Mouse (Mus musculus) frontal cortex, postnatal 25 days (tissue): ENCODE results near the gene Rnf144a.
"Not testable (repeated sequence)": the region's sequence is repeated elsewhere in the genome, so short reads cannot be mapped to it uniquely, and the experiment has no call there.

Source experiments
- DNase-seq, 2 experiments: peaks; one replicate each; pipeline ENCODE4 v3.0.0; 2022; ENCODE audit warnings: low spot score in 2 of 2

The Rnf144a gene

DNA sequence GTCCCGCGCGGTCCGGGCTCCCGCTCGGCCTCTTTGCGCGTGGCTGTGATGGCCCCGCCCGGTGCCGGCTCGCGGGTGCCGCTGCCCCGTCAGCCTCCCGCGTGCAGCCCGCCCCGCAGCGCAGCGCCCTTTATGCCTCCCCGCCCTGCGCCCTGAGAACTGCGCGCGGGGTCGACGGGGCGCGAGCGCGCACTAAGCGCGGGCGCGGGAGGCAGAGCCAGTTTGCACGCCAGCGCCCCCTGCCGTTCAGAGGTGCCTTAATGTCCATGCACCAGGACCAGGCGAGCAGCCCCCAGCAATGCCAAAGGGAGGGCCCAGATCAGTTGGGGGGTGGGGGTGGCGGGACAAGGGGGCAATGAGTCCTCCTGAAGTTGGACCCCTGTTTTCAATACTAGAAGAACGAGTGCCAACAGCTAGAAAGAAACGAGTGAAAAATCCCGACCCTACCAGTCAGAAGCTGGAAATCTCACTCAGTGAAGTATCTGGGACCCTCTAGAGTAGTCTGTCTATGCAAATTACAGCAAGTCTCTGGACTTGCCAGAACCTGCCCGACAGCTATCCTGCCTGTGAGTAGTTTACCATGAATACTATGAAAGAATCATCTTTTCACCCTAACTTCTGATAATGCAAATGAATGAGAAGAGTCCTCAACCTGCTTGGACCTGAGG, at the start of gene Rnf144a:
Gene Rnf144a, minus strand, starts transcription at position 151 of the 668 bp plus-strand sequence.
- peak; percentile 91 to 94 for DNase-seq

DNA sequence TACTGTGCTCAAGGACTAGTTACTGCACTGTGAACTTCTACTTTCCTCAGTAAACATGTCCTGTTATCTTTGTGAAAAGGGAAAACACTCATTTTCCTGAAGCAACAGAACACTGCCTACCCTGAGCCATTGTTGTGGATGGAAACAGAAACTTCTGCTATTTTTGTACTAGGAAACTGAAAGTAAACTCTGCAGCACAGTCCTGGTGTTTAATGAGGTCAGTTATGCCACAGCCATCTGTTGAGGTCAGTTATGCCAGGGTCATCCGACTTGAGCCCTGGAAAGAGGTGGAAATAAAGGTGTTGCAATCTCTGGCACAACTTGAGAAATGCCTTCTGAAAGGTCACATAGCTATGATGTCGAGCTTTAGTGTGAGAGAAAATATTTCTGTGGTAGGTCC, 45.0 kb upstream of the Rnf144a start:
- DNase-seq = no peak

DNA sequence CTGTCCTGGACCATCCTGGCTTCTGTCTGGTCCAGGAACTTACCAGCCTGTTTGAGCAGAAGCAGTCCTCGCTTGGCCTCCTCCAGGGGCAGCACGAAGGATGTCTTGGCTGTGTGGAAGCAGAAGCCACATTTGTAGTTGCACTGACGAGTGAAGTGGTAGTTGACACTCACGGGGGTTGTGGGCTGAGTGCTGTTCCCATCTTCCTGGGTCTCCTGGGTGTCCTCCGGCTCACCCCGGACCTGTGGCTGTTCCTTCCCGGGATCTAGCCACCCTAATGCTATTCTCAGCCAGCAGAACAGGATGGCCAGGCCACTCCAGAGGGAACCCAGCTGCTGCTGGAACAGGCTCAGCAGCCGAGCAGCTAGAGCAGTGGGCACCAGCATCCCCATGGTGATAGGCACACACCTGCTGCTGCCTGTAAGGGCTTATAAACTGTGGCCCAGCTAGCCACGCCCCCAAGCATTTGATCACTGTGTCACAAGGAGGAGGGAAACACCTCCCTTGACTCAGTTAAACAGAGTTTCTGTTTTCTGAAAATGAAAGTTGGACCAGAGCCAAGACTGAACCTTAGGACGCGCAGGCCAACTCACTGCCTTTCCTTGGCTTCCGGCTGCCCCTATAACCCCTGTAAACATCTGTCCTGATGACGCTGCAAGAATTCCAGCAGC, 41.1 kb upstream of the Rnf144a start, which contains the start of gene Rsad2:
Gene Rsad2, minus strand, starts transcription at position 425 of the 671 bp plus-strand sequence.
- no peak for DNase-seq

DNA sequence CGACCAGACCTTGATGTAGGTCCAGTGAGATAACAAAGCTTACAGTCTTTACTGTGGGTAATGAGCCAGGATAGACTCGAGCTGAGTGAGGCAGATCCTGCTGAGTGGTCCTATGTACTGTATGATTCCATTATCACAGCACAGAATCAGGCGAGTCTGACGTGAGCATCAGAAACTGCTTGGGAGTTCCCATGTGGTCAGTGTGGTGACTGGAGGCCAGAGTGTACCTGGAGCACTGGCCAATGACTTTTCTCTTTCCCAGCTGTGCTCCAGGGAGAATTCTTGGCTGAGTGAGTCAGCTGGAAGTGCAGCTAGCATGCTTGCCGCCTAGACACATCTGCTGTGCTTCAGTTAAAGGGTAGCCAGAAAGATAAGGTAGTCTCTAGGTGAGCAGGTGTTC, 39.6 kb upstream of the Rnf144a start:
- no peak for DNase-seq

DNA sequence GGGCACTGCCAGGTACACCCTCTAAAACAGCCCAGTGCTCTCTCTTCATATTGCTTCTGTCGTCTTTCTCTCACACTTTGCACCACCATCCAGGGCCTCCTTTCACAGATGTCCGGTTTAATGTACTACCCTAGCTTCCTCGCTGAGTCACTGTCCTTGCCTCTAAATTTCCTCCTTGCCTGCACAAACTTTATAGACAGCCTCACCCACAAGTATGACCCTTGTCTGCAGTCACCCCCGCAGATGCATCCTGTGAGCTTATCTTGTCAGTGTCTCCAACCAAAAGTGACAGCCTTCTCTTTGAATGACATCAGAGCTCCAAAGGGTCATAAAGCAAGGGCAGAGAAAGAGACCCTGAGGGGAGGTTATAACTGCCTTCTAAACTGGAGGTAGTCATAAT, 37.9 kb upstream of the Rnf144a start:
- DNase-seq = no peak

DNA sequence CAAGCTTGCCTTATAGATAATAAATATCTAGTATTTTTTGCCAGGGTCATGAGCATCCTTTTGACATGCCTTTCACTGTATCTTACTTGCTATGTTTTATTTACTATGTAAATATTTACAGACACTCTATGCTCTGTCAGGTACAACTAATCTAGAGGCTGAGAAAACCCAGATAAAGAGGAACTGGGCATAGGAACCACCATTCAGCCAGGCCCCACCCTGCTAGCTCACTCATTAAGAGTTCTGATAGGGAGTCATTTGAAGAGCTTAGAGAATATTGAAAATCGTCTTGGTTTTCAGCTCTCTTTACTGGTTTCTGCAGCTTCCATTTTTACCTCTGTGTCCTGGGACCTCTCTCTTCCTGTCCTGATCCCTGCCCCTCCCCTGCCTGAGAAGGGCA, 36.1 kb upstream of the Rnf144a start:
- no peak for DNase-seq

DNA sequence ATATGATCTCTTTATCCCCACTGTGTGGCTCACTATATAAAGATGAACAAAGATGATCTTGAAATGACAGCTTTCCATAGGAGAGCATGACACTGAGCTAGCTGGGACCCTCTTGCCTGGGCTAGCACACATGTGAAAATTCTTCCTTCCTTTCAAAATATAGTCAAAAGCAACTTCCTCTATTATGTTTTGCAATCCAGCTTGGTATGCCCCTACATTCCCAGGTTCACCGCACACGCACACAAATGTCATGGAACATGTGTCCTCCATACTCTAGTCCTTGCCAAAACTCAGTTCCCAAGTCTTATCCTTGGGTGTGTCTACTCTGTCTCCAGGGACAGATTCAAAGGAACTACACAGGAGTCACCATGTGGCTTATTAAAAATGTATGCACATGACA, 34.4 kb upstream of the Rnf144a start:
- no peak for DNase-seq

DNA sequence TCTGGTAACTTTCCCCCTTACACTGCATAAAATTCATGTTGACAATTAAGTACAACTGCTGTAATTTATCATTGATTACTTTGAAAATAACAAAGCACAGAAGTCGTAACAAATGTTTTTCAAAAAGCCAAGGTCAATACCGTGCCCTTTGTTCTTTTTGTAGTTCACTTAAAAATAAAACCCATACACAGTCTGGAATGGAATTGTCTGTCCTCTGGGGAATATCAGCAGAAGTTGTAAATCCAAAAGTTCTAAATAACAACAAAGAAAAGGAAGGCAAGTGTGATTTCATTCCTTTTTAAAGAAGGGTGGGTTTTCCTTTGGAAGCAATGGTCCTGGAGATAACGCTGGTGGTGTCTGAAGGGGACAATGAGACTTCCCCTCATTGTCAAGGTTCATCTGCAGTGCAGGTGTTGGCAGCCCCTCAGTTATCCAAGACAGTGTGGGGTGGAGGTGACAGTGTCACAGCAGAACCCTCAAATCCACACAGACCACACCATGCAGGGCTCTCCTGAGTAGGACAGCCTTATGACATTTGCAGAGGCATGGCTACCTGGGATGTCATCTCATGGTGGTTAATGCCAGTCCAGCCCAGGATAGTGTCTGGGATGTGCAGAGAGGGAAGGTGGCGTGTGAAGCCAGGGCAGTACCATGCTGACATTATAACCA, 31.5 kb upstream of the Rnf144a start:
- DNase-seq = no peak

DNA sequence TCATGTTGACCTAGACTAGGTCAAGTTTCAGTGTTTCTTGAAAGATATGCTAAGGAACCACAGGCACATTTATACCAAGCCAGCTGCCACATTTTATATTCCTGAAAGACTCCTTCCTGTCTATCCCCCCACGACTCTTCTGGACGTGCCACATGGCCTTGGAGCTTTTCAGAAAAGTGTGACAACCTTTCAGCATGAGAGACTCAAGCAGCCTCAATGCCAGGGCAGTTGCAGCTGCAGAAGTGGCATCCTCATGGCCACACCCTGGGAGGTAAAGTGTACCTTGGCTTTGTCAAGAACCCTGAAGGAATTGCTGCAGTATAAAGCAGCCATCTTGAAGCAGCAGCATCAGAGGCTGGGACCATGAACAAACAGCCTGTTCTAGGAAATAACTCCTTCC, 29.5 kb upstream of the Rnf144a start:
- no peak for DNase-seq

DNA sequence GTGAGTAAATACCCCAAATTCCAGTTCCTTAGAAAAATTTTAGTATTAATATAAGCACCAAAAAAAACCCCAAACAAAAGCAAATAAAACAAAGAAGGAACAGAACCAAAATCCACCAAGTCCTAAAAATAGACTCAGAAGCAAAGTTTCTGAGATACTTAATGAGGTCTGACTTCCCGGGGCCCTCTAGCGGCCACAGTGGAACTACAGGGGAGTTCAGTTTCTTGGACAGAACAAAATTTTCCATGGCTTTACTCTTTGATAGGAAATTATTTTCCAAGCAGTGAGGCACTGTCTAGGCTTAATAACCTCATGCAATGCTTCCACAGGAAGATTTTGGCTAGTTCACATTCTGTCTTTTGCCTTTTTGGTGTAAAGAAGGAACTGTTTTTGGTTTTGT, 29.0 kb upstream of the Rnf144a start:
- DNase-seq = peak; percentile 66 to 72

DNA sequence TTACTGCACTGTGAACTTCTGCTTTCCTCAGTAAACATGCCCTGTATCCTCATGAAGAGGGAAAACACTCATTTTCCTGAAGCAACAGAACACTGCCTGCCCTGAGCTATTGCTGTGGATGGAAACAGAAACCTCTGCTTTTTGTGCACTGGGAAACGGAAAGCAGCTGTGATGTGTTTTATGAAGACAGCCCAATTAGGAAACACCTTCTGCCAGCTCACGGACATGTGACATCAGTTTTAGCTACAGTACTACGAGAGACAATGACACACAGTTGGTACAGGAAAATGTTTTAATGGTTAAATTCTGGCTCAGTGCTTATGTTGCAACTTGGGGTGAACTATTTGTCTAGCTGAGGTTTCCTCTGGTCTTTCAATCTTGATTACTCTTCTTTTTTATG, 24.3 kb upstream of the Rnf144a start:
- no peak for DNase-seq

DNA sequence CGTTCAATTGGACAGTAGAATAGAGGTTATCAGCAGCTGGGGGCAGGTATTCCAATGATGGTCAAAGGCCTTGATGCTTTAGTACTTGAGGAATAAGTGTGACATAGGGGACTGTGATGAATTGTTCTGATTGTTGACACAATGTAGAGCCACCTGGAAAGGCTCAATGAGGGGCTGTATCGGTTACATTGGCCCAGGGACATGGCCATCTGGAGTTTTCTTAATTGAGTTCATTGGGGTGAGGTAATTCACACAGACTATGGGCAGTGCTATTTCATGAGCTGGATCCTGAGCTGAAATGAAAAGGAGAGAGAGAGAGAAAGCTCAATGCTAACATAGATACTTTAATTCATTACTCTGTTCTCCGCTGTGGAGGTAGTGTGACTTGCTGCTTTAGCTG, 22.9 kb upstream of the Rnf144a start:
- no peak for DNase-seq

DNA sequence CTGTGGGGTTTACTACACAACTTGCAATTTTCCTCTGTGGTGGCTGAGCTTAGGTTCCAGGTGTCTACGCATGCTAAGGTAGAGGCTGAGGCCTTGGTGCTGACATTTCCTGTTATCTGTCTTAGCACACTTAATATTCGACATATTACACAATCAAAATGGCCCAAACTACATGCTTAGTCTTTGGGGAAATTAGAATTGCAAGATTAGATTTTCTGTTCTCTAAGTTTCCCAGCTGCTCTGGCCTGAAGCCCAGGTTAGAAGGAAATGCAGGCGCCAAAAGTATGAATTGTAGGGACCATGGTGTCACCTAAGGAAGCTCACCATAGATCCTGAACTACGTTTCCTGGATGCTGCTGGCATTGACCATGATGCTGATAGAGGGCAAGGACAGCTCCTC, 21.3 kb upstream of the Rnf144a start:
- DNase-seq = no peak

DNA sequence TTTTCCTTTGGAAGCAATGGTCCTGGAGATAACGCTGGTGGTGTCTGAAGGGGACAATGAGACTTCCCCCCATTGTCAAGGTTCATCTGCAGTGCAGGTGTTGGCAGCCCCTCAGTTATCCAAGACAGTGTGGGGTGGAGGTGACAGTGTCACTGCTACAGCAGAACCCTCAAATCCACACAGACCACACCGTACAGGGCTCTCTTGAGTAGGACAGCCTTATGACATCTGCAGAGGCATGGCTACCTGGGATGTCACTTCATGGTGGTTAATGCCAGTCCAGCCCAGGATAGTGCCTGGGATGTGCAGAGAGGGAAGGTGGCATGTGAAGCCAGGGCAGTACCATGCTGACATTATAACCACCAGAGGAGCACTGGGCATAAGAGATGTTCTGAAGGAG, 13.7 kb upstream of the Rnf144a start:
- not testable (repeated sequence) for DNase-seq

DNA sequence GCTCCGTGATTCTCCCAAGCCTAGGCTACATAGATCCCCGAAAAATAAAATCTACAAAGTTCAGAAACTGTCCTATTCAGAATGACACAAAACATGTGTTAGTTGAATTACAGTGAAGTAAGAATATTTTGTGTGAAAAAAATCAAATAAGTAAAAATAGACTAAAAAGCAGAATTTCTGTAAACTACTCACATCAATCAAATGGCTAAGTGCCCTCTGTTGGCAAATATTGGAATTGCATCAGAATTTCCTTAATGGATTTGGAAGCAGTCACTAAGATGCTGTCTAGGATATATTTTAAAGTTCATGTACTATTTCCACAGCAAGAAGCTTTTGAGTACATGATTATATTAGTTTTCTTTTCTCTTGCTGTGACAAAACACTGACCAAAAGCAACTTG, 9.8 kb upstream of the Rnf144a start:
- no peak for DNase-seq

DNA sequence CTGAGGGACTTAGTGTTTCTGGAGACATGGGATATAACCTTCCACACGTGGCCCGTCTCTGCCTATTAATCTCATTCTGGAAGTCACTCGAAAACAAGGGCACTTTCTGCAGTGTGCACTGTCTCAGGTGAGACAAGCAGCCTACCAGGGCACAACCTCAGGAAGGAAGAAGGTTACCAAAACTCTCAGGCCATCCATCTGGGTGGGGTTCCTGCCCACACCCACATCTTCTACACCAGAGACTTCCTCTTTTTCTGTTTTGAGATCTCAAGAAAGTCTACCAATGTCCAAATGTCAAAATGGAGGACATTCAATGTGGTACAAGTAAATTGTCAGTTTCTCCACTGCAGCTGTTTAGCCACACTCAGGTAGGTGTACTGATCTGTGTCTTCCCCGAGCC, 3.3 kb upstream of the Rnf144a start:
- no peak for DNase-seq

DNA sequence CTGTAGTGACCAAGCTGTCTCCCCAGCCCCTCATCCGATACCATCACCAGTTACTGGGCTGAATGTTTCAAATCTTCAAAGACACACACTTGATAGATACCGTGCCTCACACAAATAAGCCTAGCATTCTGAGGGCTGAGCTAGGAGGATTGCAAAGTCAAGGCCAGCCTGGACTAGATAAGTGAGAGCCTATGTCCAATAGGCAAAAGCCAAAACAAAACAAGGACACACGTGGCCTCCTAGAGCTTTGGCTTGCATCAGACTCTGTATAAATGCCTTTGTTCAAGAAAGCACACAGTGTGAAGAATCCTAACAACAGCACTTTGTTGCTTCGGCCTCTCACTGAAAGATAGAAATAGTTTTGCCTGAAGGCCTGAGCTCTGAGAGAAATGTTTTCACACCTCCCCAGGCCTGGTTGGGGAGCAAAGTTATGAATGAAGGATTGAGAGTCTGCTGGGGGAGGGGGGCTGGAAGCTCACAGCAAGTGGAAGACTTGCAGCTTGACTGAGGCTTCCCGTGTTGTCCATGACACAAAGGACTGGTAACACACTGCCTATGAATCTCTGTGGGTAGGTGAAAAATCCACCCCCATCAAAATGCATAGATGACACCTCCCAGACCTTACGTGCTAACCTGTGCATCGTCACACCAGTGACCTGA, 1.7 kb upstream of the Rnf144a start:
- DNase-seq = no peak

DNA sequence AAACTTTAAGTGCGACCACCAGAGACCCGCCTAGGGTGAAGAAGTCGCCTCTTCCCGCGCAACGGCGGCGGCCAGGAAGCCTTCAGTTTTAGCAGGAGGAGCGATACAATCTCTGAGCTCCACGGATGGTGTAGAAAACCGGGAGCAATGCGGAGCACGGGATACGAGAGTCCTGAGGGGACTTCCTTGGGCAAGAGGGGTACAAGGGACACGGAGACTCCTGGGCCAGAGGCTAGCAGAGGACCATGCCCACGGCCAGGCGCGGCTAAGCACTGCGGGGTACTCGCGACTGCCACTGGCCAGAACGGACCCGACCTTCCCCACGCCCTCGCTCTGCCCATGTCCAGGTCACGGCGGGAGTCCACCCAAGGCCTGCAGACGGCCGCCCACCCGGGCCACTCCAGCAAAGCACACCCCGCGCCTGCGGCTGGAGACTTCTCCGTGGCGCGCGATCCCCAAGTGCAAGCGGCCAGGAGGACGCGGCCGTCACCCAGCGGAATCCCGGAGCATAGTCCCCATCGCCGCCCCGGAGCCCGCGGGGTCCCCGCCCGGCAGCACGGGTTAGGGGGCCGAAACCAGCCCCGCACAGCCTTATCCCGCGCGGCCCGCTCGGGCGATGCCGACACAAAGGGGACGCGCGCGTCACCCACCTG, 477 bp downstream of the Rnf144a start:
- DNase-seq = peak; percentile 33 to 46

DNA sequence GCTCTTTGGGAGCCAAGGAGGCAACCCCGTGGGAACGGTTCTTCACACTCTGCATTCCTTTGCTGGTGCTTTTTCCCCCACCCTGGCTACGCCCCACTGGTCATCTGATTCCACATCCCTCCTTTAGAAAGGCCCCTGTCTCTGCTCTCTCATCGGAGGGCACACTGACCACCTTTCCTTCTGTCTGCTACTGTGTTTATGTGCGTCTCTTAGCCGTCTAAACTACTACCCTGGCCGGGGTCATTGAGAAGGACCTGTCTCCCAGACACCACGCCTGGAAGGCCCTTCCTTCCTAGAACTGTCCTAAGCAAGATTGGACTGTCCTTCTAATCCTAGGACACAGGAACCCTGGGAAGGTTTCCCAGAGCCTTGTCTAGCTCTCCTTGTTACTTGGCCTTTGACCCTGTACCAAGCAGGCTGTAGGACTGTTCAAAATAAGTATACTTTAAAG, 1.1 kb downstream of the Rnf144a start:
- DNase-seq = no peak

DNA sequence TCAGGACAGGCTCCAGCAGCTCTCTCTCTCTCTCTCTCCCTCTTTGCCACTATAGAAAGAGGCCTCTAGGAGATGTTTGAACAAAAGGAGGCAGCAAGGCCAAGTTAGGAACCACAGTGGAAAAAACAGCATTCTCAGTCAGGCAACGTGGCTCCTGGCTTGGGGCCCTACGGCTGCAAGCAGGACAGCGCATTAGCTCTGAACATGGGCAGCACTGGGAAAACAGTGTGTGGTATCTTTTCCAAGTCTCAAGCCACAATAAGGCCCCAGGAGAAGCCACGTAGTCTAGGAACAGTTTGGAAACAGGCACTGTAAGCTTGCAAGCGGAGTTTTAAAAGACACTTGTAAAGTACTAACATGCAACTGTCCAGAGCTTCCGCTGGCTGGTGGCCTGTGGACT, 2.3 kb downstream of the Rnf144a start:
- no peak for DNase-seq

DNA sequence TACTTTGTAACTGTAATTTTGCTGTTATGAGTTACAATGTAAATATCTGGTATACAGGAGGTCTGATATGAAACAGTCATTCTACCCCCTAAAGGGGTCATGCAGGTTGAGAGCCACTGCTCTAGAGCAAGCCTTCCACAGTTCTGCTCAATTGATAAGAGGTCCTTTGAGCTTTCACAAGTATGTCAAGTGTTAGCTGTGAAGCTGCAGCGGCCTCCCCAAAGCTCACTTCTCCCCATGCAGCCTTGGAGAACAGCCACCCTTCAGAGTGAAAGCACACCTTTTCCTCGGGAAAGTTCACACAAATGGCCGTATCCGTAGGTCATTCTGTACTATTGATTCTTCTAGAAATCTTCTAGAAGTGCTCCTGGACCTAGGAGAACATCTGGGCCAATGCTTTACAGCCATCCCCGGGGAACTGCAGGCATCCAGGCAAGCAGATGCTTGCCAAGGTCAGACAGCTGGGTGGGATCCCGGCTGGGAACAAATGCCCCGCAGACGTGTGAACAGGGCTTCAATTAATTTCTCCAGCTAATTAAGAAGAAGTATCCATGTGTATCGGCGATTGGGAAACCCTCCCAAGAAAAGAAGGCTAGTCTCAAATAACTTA, 3.1 kb downstream of the Rnf144a start:
- no peak for DNase-seq

DNA sequence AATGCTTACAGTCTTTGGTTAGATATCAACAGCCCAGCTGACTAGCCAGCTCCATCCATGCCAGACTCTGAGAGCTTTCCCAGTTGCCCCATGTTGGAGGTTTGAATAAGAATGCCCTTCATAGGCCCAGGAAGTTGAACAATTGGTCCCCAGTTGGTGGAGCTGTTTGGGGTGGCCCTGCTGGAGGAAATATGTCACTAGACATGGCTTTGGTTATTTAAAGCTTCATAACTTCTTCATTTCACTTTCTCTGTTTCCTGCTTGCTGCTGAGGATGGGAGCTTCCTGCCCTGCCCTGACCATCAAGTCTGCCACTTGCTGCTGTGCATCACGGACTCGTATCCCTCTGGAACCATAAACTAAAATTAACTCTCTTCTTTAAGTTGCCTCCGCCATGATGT, 4.6 kb downstream of the Rnf144a start:
- DNase-seq = no peak
